Mouse (Mus musculus) G1E (cell line): ENCODE results near the gene Eipr1.

ENCODE experiments used
- CTCF ChIP-seq: IDR thresholded peaks from 2 replicates; pipeline ENCODE4 v1.5.1; 2012; ENCODE audit warnings: low read depth, low read length, inconsistent platforms, mixed read lengths
- GATA1 ChIP-seq: IDR thresholded peaks from 2 replicates; pipeline ENCODE4 v1.6.1; 2012; ENCODE audit warnings: borderline replicate concordance, low read length, inconsistent platforms, mixed read lengths
- TAL1 ChIP-seq: conservative IDR thresholded peaks from 2 replicates; pipeline ENCODE4 v1.6.1; 2012; ENCODE audit warnings: low read depth, low read length, inconsistent platforms, mixed read lengths

DNA sequence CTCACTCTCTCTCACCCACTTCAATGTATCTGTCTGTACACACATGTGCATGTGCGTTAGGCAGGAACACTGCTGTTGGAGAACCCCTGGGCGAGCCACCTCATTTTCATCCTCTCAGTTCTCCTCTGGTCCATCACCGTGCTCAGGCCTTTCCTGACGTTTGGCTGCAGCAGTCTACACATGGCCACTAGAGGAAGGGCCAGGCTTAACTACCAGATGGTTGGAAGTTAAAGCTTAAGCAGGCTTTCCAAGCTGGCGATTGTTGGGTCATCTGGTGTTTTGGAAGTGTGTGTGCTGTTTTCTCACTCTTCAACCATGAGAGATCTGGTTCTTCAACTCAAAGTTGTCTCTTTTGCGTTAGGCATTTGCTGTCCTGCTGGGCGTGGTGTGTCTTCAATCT is 71.9 kb downstream of the Eipr1 start:
- TF ChIP-seq CTCF: no peak
- no peak for TF ChIP-seq GATA1
- no peak for TF ChIP-seq TAL1
